Mouse (Mus musculus) 416B (cell line): ENCODE data around the gene Gpha2.

Experiments used
- DNase-seq: peaks from one replicate; pipeline ENCODE4 v3.0.0; 2011; ENCODE audit warnings: low read depth

Gene Gpha2

GRCm38 (mm10) chr19:6226135-6226534 lies at the start of gene Gpha2:
TSS of gene Gpha2 (plus strand) at chr19:6226380.
- peak; percentile 74 for DNase-seq

DNA sequence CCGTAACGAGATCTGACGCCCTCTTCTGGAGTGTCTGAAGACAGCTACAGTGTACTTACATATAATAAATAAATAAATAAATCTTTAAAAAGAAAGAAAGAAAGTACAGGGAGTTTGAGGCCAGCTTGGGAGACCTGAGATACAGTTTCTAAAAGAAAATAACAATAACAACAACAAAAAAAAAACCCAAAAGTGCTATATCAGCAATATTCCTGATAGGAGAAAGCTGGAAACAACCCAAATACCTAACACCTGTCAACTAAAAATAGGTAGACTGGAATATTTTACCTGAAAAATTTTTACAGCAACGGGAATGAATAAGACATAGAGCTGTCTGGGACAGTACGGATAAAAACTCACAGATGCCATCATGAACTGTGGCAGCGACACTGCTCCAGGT lies 47.4 kb upstream of the Gpha2 start:
- no peak for DNase-seq

DNA sequence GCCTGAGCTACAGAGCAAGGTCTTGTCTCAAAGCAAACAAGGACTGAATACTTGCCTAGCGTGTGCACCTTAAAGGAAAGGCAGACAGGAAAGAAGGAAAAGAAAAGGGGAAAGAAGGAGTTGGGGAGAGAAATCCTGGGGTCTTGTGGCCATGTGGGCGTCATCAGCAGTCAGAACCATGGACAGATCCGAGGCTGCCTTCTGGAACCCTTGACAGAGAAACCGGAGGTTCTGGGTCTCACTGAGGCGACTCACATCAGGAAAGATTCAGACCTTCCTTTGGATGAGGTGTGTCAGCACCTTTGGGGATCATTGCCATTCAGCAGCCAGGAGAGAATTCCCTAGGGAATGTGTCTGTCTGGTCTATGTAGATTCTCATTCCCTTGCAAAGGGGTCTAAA lies 44.6 kb upstream of the Gpha2 start:
- peak; percentile 36 for DNase-seq

DNA sequence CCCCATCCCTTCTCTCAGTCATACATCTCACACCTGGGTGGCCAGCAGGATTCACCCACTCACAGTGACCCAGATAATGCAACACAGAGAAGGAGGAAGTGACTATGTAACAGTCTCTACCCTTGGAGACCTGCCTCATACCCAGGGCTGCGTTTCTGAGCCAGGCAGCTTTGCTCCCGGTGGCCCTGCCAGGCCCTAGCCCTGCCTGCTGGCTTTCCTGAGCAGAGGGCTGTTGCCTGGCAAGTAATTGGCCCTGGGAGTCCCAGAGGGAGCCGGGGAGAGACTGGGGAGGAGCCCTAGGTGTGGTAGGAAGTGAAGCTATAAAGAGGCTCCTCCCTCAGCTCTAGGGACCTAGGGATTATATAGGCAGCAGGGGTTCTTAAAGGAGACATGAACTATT lies 43.6 kb upstream of the Gpha2 start:
- no peak for DNase-seq

- no peak for DNase-seq
These were observed 42.0 kb upstream of the Gpha2 start, which contains the start of gene Majin for GRCm38 (mm10) chr19:6184131-6184530. TSS of gene Majin (plus strand) at chr19:6184388.

- no peak for DNase-seq
These were observed 21.9 kb upstream of the Gpha2 start for GRCm38 (mm10) chr19:6204265-6204664.

GRCm38 (mm10) chr19:6206716-6207115 lies 19.5 kb upstream of the Gpha2 start:
- no peak for DNase-seq

- DNase-seq = no peak
These were observed 10.0 kb upstream of the Gpha2 start for GRCm38 (mm10) chr19:6216046-6216705.

DNA sequence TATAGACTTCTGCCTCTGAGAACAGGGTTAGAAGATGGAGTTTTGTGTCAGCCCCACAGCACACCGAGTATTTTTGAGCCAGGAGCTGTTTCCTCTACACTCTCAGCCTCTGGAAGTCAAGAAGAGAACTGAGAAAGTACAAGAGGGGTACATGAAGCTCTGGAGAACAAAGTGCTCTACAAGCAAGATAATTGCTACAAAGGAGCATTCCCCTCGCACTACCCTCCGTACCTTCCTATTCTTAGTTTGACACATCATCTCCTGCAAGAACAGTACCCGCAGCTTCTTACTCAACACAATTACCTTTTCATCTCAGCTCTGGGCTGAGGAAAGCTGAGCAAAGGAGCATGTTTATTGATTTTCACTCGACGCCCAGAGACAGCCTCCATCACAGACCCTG lies 7.6 kb upstream of the Gpha2 start:
- DNase-seq = no peak

GRCm38 (mm10) chr19:6226763-6227162 lies 583 bp downstream of the Gpha2 start:
- DNase-seq = no peak

- DNase-seq = no peak
These were observed 1.7 kb downstream of the Gpha2 start for GRCm38 (mm10) chr19:6227864-6228263.

DNA sequence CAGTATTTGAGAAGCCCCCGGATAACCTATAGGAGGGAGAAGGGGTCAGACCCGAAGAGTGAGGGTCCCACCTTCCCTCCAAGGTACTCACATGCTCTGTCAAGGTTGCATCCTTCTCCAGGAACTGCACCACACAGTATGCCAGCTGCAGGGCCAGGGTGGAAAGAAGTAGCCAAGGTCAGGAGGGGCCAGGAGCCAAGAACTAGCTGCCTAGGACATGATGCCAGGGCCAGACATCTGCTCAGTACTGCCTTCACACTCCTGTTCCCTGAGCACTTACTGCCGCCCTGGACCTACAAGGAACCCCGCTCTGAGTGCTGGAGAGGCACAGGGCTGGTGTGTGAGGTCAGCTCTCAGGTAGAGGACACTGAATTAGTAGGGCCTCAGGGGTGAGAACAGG lies 4.2 kb downstream of the Gpha2 start:
- DNase-seq = no peak

DNA sequence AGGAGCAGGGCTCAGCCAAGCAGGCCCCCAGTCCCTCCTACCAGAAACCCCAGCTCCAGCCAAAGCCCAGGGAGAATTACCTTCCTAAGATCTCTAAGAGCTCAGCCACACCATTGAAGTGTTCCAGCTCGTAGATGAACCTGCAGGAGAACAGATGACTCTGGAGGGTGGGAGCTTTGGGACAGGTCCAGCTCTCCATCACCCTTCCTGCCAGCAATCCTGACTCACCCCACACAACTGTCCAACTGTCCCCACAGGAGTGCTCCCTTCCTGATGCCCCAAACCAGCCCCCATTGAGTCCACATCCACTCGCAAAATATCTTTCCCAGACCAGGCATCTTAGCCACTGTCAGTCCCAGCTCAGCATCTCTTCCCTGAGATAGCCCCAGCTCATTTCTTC lies 4.9 kb downstream of the Gpha2 start:
- no peak for DNase-seq

DNA sequence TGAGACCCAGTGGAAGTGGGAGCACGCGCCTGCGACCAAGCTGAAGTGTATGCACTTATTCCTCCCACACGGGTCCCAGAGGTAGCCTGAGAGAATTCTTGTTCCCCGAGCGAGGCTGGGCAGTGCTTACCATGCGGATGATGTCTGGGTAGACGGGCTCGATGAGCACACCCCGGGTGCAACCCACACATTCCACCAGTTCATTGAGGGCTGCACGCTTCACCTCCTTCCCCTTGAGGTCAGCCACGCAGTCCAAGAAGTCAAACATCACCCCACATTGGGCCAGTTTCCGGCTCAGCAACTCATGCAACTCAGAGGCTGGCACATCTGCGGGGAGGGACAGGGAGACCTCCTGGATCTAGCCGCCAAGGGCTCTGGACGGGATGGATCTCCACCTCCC lies 7.5 kb downstream of the Gpha2 start:
- DNase-seq = no peak

GRCm38 (mm10) chr19:6234337-6235083 lies 8.3 kb downstream of the Gpha2 start:
- DNase-seq = no peak

GRCm38 (mm10) chr19:6235084-6236052 lies 9.2 kb downstream of the Gpha2 start, which contains the start of gene Ppp2r5b:
TSS of gene Ppp2r5b (minus strand) at chr19:6235872.
- peak; percentile 95 for DNase-seq

DNA sequence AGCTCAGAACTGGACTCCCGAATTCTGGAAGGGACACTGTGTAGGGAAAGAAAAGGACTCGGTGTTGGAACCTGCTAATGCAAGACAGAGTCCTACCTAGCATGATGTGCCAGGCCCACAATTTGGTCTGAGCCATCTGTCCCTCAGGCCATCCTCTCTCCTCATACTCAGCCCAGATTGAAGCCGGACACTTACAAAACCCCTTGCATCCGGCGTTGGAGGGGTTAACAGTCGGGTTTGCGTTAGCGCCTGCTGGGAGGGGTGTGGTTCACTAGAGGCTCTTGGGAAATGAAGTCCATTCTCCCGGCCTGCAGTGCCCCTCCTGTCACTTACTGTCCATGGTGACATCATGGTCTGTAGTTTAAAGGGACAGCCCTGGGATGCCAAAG lies 9.9 kb downstream of the Gpha2 start:
- peak; percentile 97 for DNase-seq

DNA sequence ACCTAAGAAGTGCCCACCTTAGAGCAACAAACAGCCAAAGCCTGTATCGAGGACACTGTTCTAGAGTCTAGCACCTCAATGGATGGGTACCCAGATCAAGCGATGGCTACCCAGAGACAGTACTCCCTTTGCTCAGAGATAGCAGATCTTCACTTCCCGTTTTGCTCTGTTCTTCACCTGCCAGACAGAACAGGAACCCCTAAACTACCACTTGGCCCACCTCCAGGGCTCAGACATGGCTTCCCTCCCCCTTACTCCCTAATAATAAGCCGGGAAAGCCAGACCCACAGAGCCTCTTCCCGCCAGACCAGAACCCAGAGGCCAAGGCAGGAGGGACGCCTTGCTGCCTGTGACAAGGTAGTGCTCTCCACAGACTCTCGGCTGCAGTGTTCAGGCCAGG lies 10.7 kb downstream of the Gpha2 start:
- no peak for DNase-seq

GRCm38 (mm10) chr19:6238740-6239139 lies 12.6 kb downstream of the Gpha2 start:
- DNase-seq = no peak

GRCm38 (mm10) chr19:6240136-6240535 lies 14.0 kb downstream of the Gpha2 start:
- DNase-seq = peak; percentile 28

- no peak for DNase-seq
These were observed 14.5 kb downstream of the Gpha2 start for GRCm38 (mm10) chr19:6240725-6241124.
